Mouse (Mus musculus) frontal cortex, adult (tissue): ENCODE data around the gene Mreg.
"Not testable (repeated sequence)": the region's sequence is repeated elsewhere in the genome, so short reads cannot be mapped to it uniquely, and the experiment has no call there.

Source experiments
- ATAC-seq: cut with Nextera tagmentation; 2 replicates; pipeline ENCODE4 v1.9.2; 2017; ENCODE audit warnings: mild to moderate bottlenecking, moderate library complexity, mixed read lengths; ENCODE audit not compliant: low TSS enrichment

Mreg gene

GRCm38 (mm10) chr1:72211701-72212699 is at the start of gene Mreg:
Gene Mreg, minus strand, starts transcription at chr1:72212307.
- ATAC-seq = peak; percentile 93

- ATAC-seq = 0 out of 2 replicates have a peak, but pooled peaks have one; percentile 10
Measured at GRCm38 (mm10) chr1:72256381-72257256, 44.5 kb upstream of the Mreg start.

- peak; percentile 2; the same call in 1 of the 2 replicates for ATAC-seq
Measured at GRCm38 (mm10) chr1:72255854-72256175, 43.7 kb upstream of the Mreg start.

GRCm38 (mm10) chr1:72255062-72255853 is 43.2 kb upstream of the Mreg start:
- peak; percentile 53 for ATAC-seq

- peak; percentile 90 for ATAC-seq
Measured at GRCm38 (mm10) chr1:72254545-72255061, 42.5 kb upstream of the Mreg start.

- peak; percentile 13; the same call in 1 of the 2 replicates for ATAC-seq
Measured at GRCm38 (mm10) chr1:72253881-72254491, 41.9 kb upstream of the Mreg start.

GRCm38 (mm10) chr1:72251806-72252205 is 39.7 kb upstream of the Mreg start:
- ATAC-seq = no peak

GRCm38 (mm10) chr1:72248226-72248737 is 36.2 kb upstream of the Mreg start:
- ATAC-seq = not testable (repeated sequence)

GRCm38 (mm10) chr1:72244317-72245036 is 32.4 kb upstream of the Mreg start:
- ATAC-seq = peak; percentile 71

- ATAC-seq = peak; percentile 96
Measured at GRCm38 (mm10) chr1:72243656-72244316, 31.7 kb upstream of the Mreg start.

- ATAC-seq = no peak
Measured at GRCm38 (mm10) chr1:72242581-72243143, 30.6 kb upstream of the Mreg start.

- not testable (repeated sequence) for ATAC-seq
Measured at GRCm38 (mm10) chr1:72239113-72239512, 27.0 kb upstream of the Mreg start.

GRCm38 (mm10) chr1:72238016-72238580 is 26.0 kb upstream of the Mreg start:
- ATAC-seq = no peak

GRCm38 (mm10) chr1:72237007-72237775 is 25.1 kb upstream of the Mreg start:
- ATAC-seq = no peak

- ATAC-seq = peak; percentile 92
Measured at GRCm38 (mm10) chr1:72236363-72237006, 24.4 kb upstream of the Mreg start.

- not testable (repeated sequence) for ATAC-seq
Measured at GRCm38 (mm10) chr1:72232592-72232991, 20.5 kb upstream of the Mreg start.

GRCm38 (mm10) chr1:72228974-72229373 is 16.9 kb upstream of the Mreg start:
- ATAC-seq = no peak
